Mouse (Mus musculus): Measurements from ENCODE around the gene Grap2.

GRCm38 (mm10) chr15:80658815-80659471, 86.5 kb downstream of the Grap2 start:
- TF ChIP-seq CTCF (conservative IDR thresholded peaks at IDR 0.05; ENCODE audit: low read length) (no peak), NANOG (IDR thresholded peaks at IDR 0.05; ENCODE audit: borderline replicate concordance, low read length) (no peak)
